Mouse (Mus musculus) lung, postnatal 0 days (tissue): ENCODE measurements at regions not wholly inside any gene's neighbourhood (a gene's known extent, or its start where the extent isn't known, plus 50 kb on each side); places are given as distances from the start of the nearest gene placed in this dataset.
A peak's percentile ranks its signal among the peaks of the same experiment; 100 is the strongest.

Experiments used
- ATAC-seq: fragments of 200-750 bp; cut with Nextera tagmentation; 2 replicates; pipeline ENCODE4 v1.8.0; 2017; ENCODE audit warnings: moderate library complexity
- DNase-seq: peaks from one replicate; pipeline ENCODE4 v3.0.0-alpha.2; 2016; ENCODE audit warnings: low spot score
- H3K27ac ChIP-seq: fragments of 300-500 bp; sonication (generic); 2 replicates; pipeline ENCODE4 v1.5.1; 2014; ENCODE audit warnings: antibody characterized with exemption, mild to moderate bottlenecking, low read length, mixed read lengths
- H3K27me3 ChIP-seq: fragments of 300-500 bp; sonication (generic); replicated peaks from 2 replicates; pipeline ENCODE4 v1.6.1; 2014; ENCODE audit warnings: low read length, mixed read lengths; ENCODE audit not compliant: insufficient read depth
- H3K36me3 ChIP-seq: fragments of 300-500 bp; sonication (generic); 2 replicates; pipeline ENCODE4 v1.6.1; 2014; ENCODE audit warnings: low read length, mixed read lengths; ENCODE audit not compliant: insufficient read depth
- H3K4me1 ChIP-seq: fragments of 300-500 bp; sonication (generic); 2 replicates; pipeline ENCODE4 v1.6.1; 2014; ENCODE audit warnings: antibody characterized with exemption, low read depth, low read length, mixed read lengths; ENCODE audit not compliant: insufficient read depth
- H3K4me2 ChIP-seq: fragments of 300-500 bp; sonication (generic); replicated peaks from 2 replicates; pipeline ENCODE4 v1.6.1; 2014; ENCODE audit warnings: low read depth, mild to moderate bottlenecking, low read length, moderate library complexity, mixed read lengths
- H3K4me3 ChIP-seq: fragments of 300-500 bp; sonication (generic); 2 replicates; pipeline ENCODE4 v1.5.1; 2014; ENCODE audit warnings: low read depth, low read length
- H3K9ac ChIP-seq: fragments of 300-500 bp; sonication (generic); replicated peaks from 2 replicates; pipeline ENCODE4 v1.6.1; 2014; ENCODE audit warnings: low read depth, mild to moderate bottlenecking
- H3K9me3 ChIP-seq: fragments of 300-500 bp; sonication (generic); 2 replicates; pipeline ENCODE4 v1.6.1; 2016; ENCODE audit warnings: low read length, mixed read lengths
- CTCF ChIP-seq: IDR thresholded peaks from 2 replicates; pipeline ENCODE4 v1.5.1; 2016; ENCODE audit warnings: antibody characterized with exemption, mild to moderate bottlenecking
- EP300 ChIP-seq: IDR thresholded peaks from 2 replicates; pipeline ENCODE4 v1.6.1; 2016; ENCODE audit warnings: antibody characterized with exemption, mild to moderate bottlenecking, control low read depth
- WGBS: fragments of 180-500 bp; shearing (Covaris S2); extraction: QIAGEN DNeasy Blood & Tissue Kit; methylation state at CpG from one replicate; pipeline ENCODE4 v1.1.7; 2014; 5-methylcytosine and 5-hydroxymethylcytosine counted together

- DNase-seq = peak; percentile 58
- H3K9ac ChIP-seq = no peak overlapping the region
- ATAC-seq = peak; percentile 28; the same call in 1 of the 2 replicates
- H3K9me3 ChIP-seq = no peaks in the 10 kb centered on the region
- H3K4me3 ChIP-seq = no peak overlapping the region
- H3K4me2 ChIP-seq = no peak overlapping the region
- H3K27ac ChIP-seq = no peak overlapping the region
- 42% methylated on average over 10 of the region's 10 CpGs for WGBS
- H3K36me3 ChIP-seq = no peaks in the 10 kb centered on the region
- TF ChIP-seq CTCF = no peak
- TF ChIP-seq EP300 = no peak
- H3K27me3 ChIP-seq = no peaks in the 10 kb centered on the region
- no peaks in the 10 kb centered on the region for H3K4me1 ChIP-seq
Measured at GRCm38 (mm10) chr4:135054353-135054752, 66.1 kb upstream of the Runx3 start.

GRCm38 (mm10) chr4:135056371-135056770 is 64.1 kb upstream of the Runx3 start:
- Histone ChIP-seq H3K4me3 (no peak overlapping the region), H3K36me3 (no peaks in the 10 kb centered on the region), H3K9ac (no peak overlapping the region), H3K27me3 (no peaks in the 10 kb centered on the region), H3K27ac (no peak overlapping the region), H3K9me3 (no peaks in the 10 kb centered on the region), H3K4me1 (no peaks in the 10 kb centered on the region), H3K4me2 (no peak overlapping the region)
- no peak for ATAC-seq
- no peak for DNase-seq
- WGBS = 94% methylated on average over 7 of the region's 7 CpGs
- TF ChIP-seq EP300 (no peak), CTCF (no peak)

GRCm38 (mm10) chr4:135057286-135057685 is 63.2 kb upstream of the Runx3 start:
- Histone ChIP-seq H3K27ac (no peak overlapping the region), H3K9ac (no peak overlapping the region), H3K9me3 (no peaks in the 10 kb centered on the region), H3K4me3 (no peak overlapping the region), H3K4me1 (no peaks in the 10 kb centered on the region), H3K36me3 (no peaks in the 10 kb centered on the region), H3K27me3 (no peaks in the 10 kb centered on the region), H3K4me2 (no peak overlapping the region)
- DNase-seq = no peak
- ATAC-seq = no peak
- WGBS = 78% methylated on average over 11 of the region's 11 CpGs
- TF ChIP-seq EP300 (no peak), CTCF (no peak)

GRCm38 (mm10) chr4:135058895-135059294 is 61.6 kb upstream of the Runx3 start:
- WGBS = 79% methylated on average over 4 of the region's 4 CpGs
- DNase-seq (no peak), ATAC-seq (no peak)
- H3K27me3 ChIP-seq = no peaks in the 10 kb centered on the region
- H3K36me3 ChIP-seq = no peaks in the 10 kb centered on the region
- H3K9ac ChIP-seq = no peak overlapping the region
- TF ChIP-seq CTCF = no peak
- no peak overlapping the region for H3K4me3 ChIP-seq
- no peaks in the 10 kb centered on the region for H3K9me3 ChIP-seq
- H3K27ac ChIP-seq = no peak overlapping the region
- no peak overlapping the region for H3K4me2 ChIP-seq
- no peaks in the 10 kb centered on the region for H3K4me1 ChIP-seq

- no peaks in the 10 kb centered on the region for H3K4me1 ChIP-seq
- ATAC-seq (no peak), DNase-seq (no peak)
- no peak overlapping the region for H3K4me3 ChIP-seq
- no peaks in the 10 kb centered on the region for H3K36me3 ChIP-seq
- 50% methylated on average over 4 of the region's 4 CpGs for WGBS
- H3K27me3 ChIP-seq = no peaks in the 10 kb centered on the region
- no peaks in the 10 kb centered on the region for H3K9me3 ChIP-seq
- no peak overlapping the region for H3K4me2 ChIP-seq
- TF ChIP-seq EP300 (no peak), CTCF (no peak)
- no peak overlapping the region for H3K9ac ChIP-seq
- H3K27ac ChIP-seq = no peak overlapping the region
Measured at GRCm38 (mm10) chr4:135061030-135061743, 59.3 kb upstream of the Runx3 start.

GRCm38 (mm10) chr4:135066766-135067479 is 53.5 kb upstream of the Runx3 start:
- ATAC-seq = peak; percentile 76
- H3K9ac ChIP-seq = no peak overlapping the region

More at GRCm38 (mm10) chr4:135066766-135067479, 53.5 kb upstream of the Runx3 start:
- 0 out of 2 replicates have a peak, but pooled peaks cover 2% of the 10 kb centered on the region for H3K4me1 ChIP-seq
- DNase-seq = peak; percentile 86
- no peaks in the 10 kb centered on the region for H3K9me3 ChIP-seq
- peak overlapping the region; percentile 22; the same call in 1 of the 2 replicates for H3K4me2 ChIP-seq
- no peaks in the 10 kb centered on the region for H3K27me3 ChIP-seq
- no peak for TF ChIP-seq EP300
- TF ChIP-seq CTCF = peak; percentile 84
- H3K4me3 ChIP-seq = no peak overlapping the region
- no peaks in the 10 kb centered on the region for H3K36me3 ChIP-seq
- H3K27ac ChIP-seq = no peak overlapping the region
- 10% methylated on average over 19 of the region's 19 CpGs for WGBS
